Mouse (Mus musculus) midbrain, embryonic 14.5 days (tissue): ENCODE data around the gene Lrrc75a. TPM values are rescaled to one million over a fixed set of nuclear protein-coding genes. Genes with fewer than 3 reads are reported as not detected.
A peak's percentile ranks its signal among the peaks of the same experiment; 100 is the strongest.

Experiments used
- ATAC-seq: fragments of 200-750 bp; cut with Nextera tagmentation; 2 replicates; pipeline ENCODE4 v1.8.0; 2017; ENCODE audit warnings: moderate number of reproducible peaks, moderate library complexity; ENCODE audit not compliant: low FRiP score, low TSS enrichment
- DNase-seq: peaks from one replicate; pipeline ENCODE4 v3.0.0-alpha.2; 2015
- H3K27ac ChIP-seq: fragments of 300-500 bp; sonication (generic); replicated peaks from 2 replicates; pipeline ENCODE4 v1.5.1; 2014; ENCODE audit warnings: mild to moderate bottlenecking, low read depth, low read length, moderate library complexity
- H3K27me3 ChIP-seq: fragments of 300-500 bp; sonication (generic); 2 replicates; pipeline ENCODE4 v1.6.1; 2014; ENCODE audit warnings: low read length, control low read depth, mixed read lengths; ENCODE audit not compliant: control insufficient read depth, insufficient read depth
- H3K36me3 ChIP-seq: fragments of 300-500 bp; sonication (generic); 2 replicates; pipeline ENCODE4 v1.6.1; 2014; ENCODE audit warnings: low read length, control low read depth; ENCODE audit not compliant: control insufficient read depth, insufficient read depth
- H3K4me1 ChIP-seq: fragments of 300-500 bp; sonication (generic); 2 replicates; pipeline ENCODE4 v1.6.1; 2014; ENCODE audit warnings: mild to moderate bottlenecking, antibody characterized with exemption, low read length, control low read depth; ENCODE audit not compliant: control insufficient read depth, insufficient read depth
- H3K4me2 ChIP-seq: fragments of 300-500 bp; sonication (generic); 2 replicates; pipeline ENCODE4 v1.6.1; 2014; ENCODE audit warnings: mild to moderate bottlenecking, low read length, moderate library complexity
- H3K4me3 ChIP-seq: fragments of 300-500 bp; sonication (generic); replicated peaks from 2 replicates; pipeline ENCODE4 v1.5.1; 2014; ENCODE audit warnings: low read depth, low read length
- H3K9ac ChIP-seq: fragments of 300-500 bp; sonication (generic); replicated peaks from 2 replicates; pipeline ENCODE4 v1.6.1; 2014; ENCODE audit warnings: mild to moderate bottlenecking, low read length, moderate library complexity
- H3K9me3 ChIP-seq: fragments of 300-500 bp; sonication (generic); 2 replicates; pipeline ENCODE4 v1.6.1; 2016; ENCODE audit warnings: low read length, control low read depth, mixed read lengths; ENCODE audit not compliant: control insufficient read depth
- WGBS: fragments of 180-500 bp; shearing (Covaris S2); extraction: QIAGEN DNeasy Blood & Tissue Kit; methylation state at CpG from one replicate; pipeline ENCODE4 v1.1.7; 2014; 5-methylcytosine and 5-hydroxymethylcytosine counted together
- polyA plus RNA-seq: library from polyadenylated mRNA; unstranded; fragments of >200 nt; fragmentation: Nextera tagmentation; extraction: Ambion mirVana; gene quantifications from 2 replicates; pipeline ENCODE4 v1.2.1, GENCODE M21; 2014

The Lrrc75a gene
- polyA plus RNA-seq, 1 experiment from 2014 or later: 11.1 TPM

GRCm38 (mm10) chr11:62606299-62607169 is 41.8 kb downstream of the Lrrc75a start:
- WGBS: 69% methylated on average over 10 of the region's 10 CpGs
- Histone ChIP-seq H3K4me3 (no peak overlapping the region), H3K36me3 (peaks cover 55% of the 10 kb centered on the region), H3K4me2 (peak overlapping the region; percentile 95), H3K27ac (peak overlapping the region; percentile 37; the same call in 1 of the 2 replicates), H3K27me3 (no peaks in the 10 kb centered on the region), H3K4me1 (peaks cover 37% of the 10 kb centered on the region), H3K9ac (peak overlapping the region; percentile 20; the same call in 1 of the 2 replicates), H3K9me3 (no peaks in the 10 kb centered on the region)
- ATAC-seq (no peak), DNase-seq (no peak)

DNA sequence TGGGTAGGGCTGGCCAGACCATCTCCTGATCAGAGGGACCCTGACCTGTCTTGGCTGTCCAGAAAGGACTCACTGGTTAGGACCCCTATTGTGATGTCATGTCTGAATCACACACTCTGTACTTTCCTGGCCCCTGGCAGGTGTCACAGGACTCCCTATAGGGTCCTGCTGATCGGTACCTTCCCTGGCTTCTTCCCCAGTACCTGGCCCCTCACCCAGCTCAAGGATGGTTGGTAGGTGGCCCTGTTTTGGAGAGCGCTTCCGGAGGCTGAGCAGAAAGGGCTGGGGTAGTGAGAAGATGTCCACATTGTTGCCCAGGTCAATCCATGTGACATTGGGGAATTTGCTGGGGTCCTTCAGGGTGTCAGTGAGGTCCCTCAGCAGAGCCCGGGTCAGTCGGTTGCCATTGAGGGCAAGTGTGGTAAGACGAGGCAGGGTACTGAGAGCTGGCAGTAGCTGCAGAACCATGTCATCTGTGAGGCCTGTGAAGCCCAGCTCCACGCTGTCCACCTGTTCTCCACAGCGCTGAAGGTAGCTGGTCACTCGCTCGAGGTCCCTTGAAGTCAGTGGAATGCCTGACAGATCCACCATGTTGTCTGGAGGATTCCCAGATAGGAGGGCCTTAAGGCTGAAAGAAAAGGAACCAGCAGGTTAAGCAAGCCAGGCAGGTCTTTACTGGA is 42.6 kb downstream of the Lrrc75a start:
- Histone ChIP-seq H3K4me2 (peak overlapping the region; percentile 95), H3K27ac (peak overlapping the region; percentile 37; the same call in 1 of the 2 replicates), H3K4me1 (peaks cover 37% of the 10 kb centered on the region), H3K4me3 (peak overlapping the region; percentile 92), H3K36me3 (peaks cover 55% of the 10 kb centered on the region), H3K9me3 (no peaks in the 10 kb centered on the region), H3K9ac (peak overlapping the region; percentile 43), H3K27me3 (no peaks in the 10 kb centered on the region)
- DNase-seq (no peak), ATAC-seq (no peak)
- 42% methylated on average over 10 of the region's 10 CpGs for whole genome bisulfite sequencing

DNA sequence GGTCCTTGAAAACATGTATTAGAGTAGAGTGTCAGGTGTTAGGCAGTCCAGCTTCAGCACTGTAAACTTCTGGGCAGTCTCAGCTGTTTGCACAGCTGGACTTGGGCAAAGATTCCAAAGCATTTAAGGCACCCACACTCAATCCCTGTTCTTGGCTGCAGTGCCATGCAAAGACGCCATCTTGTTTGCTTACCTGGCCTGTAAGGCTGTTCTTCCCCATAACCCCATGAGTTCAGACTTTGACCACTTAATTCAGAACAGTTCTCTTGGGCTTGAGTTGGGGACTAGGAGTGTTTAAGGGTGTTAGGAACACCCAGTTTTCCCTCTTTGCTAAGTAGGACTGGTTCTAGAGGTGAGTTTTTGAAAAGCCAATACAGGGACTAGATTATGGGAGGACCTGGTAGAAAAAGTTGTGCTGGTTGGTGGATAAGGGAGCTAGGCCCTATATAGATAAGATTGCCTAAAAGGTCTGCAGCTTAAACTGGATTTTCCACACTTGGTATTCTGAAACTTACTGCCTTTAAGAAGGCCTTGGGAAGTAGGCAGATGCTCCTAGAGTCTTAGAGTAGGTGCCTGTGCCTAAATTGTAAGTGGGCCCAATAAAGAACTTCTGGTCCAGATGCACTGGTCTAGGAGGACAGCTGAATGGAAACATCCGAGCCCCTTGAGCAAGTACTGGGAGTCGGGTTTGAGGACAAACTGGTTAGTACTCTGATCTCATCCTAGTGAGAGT is 43.3 kb downstream of the Lrrc75a start:
- peak overlapping the region; percentile 43 for H3K9ac ChIP-seq
- no peaks in the 10 kb centered on the region for H3K27me3 ChIP-seq
- H3K36me3 ChIP-seq: peaks cover 55% of the 10 kb centered on the region
- 28% methylated on average over 3 of the region's 3 CpGs for WGBS
- H3K4me3 ChIP-seq: peak overlapping the region; percentile 92
- H3K9me3 ChIP-seq: no peaks in the 10 kb centered on the region
- peak overlapping the region; percentile 37; the same call in 1 of the 2 replicates for H3K27ac ChIP-seq
- H3K4me2 ChIP-seq: peak overlapping the region; percentile 95
- ATAC-seq: no peak
- no peak for DNase-seq
- H3K4me1 ChIP-seq: peaks cover 37% of the 10 kb centered on the region

DNA sequence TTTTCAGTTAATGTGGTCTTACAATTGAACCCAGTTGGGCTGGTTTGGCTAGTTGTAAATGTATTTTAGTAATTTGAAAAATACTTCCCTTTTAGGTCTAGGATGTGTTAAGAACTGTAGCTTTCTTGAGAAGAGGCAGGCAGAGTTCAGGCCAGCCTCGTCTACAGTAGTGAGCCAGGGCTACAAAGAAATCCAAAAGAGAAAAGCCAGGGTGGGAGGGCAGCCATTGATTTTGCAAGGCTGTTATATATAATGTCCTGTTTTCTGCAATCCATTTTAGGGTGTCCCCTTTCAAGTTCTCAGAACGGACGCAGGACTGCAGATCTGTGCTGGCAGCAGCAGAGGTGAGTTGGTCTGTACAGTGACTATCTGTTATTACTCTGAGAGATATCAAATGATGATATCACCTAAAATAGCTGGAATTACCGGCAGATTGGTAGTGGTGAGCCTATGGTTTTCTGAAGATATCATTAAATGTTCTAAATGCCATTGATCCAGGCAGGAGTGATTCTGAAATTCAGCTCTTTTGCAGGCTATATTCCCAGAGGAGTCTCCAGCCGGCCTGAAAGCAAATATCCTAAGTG is 44.1 kb downstream of the Lrrc75a start:
- WGBS: 10% methylated on average over 5 of the region's 5 CpGs
- H3K27ac ChIP-seq: no peak overlapping the region
- DNase-seq (no peak), ATAC-seq (no peak)
- peak overlapping the region; percentile 95 for H3K4me2 ChIP-seq
- peak overlapping the region; percentile 92 for H3K4me3 ChIP-seq
- H3K9ac ChIP-seq: peak overlapping the region; percentile 25
- H3K9me3 ChIP-seq: no peaks in the 10 kb centered on the region
- peaks cover 37% of the 10 kb centered on the region for H3K4me1 ChIP-seq
- H3K36me3 ChIP-seq: peaks cover 53% of the 10 kb centered on the region
- no peaks in the 10 kb centered on the region for H3K27me3 ChIP-seq

DNA sequence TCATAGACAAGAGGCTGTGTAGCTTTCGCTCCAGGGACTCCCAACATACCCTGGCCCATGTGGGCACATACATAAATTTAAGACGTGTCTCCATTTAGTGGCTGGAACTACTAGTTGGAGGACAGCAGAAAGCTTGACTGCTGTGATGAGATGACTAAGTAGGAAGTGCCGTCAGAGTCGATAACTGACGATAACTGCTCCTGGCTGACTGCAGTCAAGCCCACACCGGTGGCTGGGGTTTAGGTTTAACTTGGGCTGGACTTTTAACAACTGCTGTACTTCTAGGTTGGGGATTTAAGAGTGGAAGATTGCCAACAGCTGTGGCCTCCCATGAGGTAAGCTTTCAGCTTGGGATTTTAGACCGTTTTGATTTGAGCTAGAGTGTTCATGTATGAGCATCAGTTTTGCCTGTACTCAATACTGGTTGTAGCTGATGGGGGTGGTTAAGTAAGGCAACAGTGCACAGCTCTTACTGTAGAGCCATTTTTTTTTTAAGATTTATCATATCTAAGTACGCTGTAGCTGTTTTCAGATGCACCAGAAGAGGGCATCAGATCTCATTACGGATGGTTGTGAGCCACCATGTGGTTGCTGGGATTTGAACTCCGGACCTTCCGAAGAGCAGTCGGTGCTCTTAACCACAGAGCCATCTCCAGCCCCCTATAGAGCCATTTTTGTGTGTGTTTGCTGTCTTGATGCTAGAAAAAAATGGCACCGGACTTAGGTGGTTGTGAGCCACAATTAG is 44.8 kb downstream of the Lrrc75a start:
- Histone ChIP-seq H3K27me3 (no peaks in the 10 kb centered on the region), H3K4me1 (peaks cover 37% of the 10 kb centered on the region), H3K9ac (peak overlapping the region; percentile 96), H3K4me3 (peak overlapping the region; percentile 92), H3K27ac (peak overlapping the region; percentile 93), H3K36me3 (peaks cover 46% of the 10 kb centered on the region), H3K4me2 (peak overlapping the region; percentile 95), H3K9me3 (no peaks in the 10 kb centered on the region)
- no peak for ATAC-seq
- DNase-seq: peak; percentile 42
- 1% methylated on average over 13 of the region's 13 CpGs for WGBS

DNA sequence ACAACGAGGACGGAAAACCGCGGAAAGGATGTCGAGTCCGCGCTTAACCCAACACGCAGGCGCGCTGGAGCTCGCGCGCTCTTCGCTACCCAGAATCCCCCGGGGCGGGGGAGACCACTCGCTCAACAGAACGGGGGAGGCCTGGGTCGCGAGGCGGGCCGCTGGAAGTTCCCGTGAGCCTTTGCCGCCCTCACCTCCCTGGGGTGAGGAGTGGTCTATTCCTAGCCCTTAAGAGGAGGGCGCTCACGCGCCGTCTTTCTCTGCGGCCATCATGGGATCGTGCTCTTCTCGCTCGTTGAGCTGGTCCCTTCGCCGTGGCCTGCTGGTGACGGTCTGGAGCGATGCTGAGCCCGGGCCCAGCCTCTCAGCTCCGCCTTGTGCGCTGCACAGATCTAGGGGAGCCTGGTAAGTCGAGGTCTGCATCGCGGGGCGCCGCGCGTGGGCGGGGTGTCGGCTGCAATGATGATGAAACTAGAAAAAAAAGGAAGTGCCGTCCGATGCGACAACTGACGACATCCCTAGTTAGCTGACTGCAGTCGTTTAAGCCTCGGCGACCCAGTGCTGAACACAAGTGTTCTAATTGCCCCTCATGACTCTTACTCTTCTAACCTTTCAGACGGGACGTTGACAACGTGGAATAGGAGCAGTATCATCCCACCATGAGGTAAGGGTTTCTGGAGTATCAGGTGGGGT is 45.6 kb downstream of the Lrrc75a start:
- Histone ChIP-seq H3K9ac (peak overlapping the region; percentile 96), H3K9me3 (no peaks in the 10 kb centered on the region), H3K4me1 (peaks cover 37% of the 10 kb centered on the region), H3K27ac (peak overlapping the region; percentile 93), H3K4me3 (peak overlapping the region; percentile 92), H3K36me3 (peaks cover 42% of the 10 kb centered on the region), H3K27me3 (no peaks in the 10 kb centered on the region), H3K4me2 (peak overlapping the region; percentile 95)
- ATAC-seq: peak; percentile 95
- WGBS: under 1% methylated on average over 58 of the region's 58 CpGs
- DNase-seq: peak; percentile 100

- ATAC-seq: 0 out of 2 replicates have a peak, but pooled peaks have one; percentile 6
- peaks cover 35% of the 10 kb centered on the region for H3K4me1 ChIP-seq
- DNase-seq: no peak
- no peaks in the 10 kb centered on the region for H3K9me3 ChIP-seq
- peak overlapping the region; percentile 95 for H3K4me2 ChIP-seq
- peak overlapping the region; percentile 92 for H3K4me3 ChIP-seq
- WGBS: 12% methylated on average over 17 of the region's 17 CpGs
- peak overlapping the region; percentile 66 for H3K9ac ChIP-seq
- H3K36me3 ChIP-seq: peaks cover 34% of the 10 kb centered on the region
- H3K27me3 ChIP-seq: no peaks in the 10 kb centered on the region
- H3K27ac ChIP-seq: peak overlapping the region; percentile 93
Observed at GRCm38 (mm10) chr11:62601732-62602618, 46.3 kb downstream of the Lrrc75a start.
